Comparison of ENCODE assay signal across 8 mouse cellular contexts in genomic region chr15:77343527-77344091, GRCm38 (mm10). TPM values are rescaled to one million over a fixed set of nuclear protein-coding genes. Genes with fewer than 3 reads are reported as not detected.
DNase-seq lines count a peak whose midpoint lies in the region.

No protein-coding gene starts in this region.

- peaks cover 5% of the 10 kb centered on the region; the same call in 1 of the 2 replicates for H3K27me3 ChIP-seq in hindbrain, embryonic 10.5 days (ENCODE audit: insufficient read depth, poor library complexity, severe bottlenecking)

- H3K36me3 ChIP-seq in hindbrain, embryonic 10.5 days, result no peaks in the 10 kb centered on the region

- WGBS in hindbrain, embryonic 10.5 days, result 10% methylated on average over 13 of the region's 13 CpGs

- no peaks in the 10 kb centered on the region for H3K9me3 ChIP-seq in hindbrain, embryonic 10.5 days

- peak; percentile 79 to 95 for DNase-seq in adrenal gland, adult (ENCODE audit: inconsistent age in 2 of 2, low spot score in 1 of 2)
- DNase-seq in cerebellum, adult 8-10 months, result peak; percentile 74
- peak; percentile 83 for DNase-seq in forelimb bud, embryonic 11.5 days (ENCODE audit: low read depth, low spot score)
- DNase-seq in hindbrain, embryonic 10.5 days (ENCODE audit: low spot score), result peak; percentile 89
- peak; percentile 65 to 70 for DNase-seq in layer of hippocampus, postnatal 25 days (ENCODE audit: extremely low spot score in 1 of 2, low spot score in 1 of 2)
- DNase-seq in lung, postnatal 4 days, result peak; percentile 86 to 88
- peak; percentile 66 to 79 for DNase-seq in right cerebral cortex, postnatal 10 days (ENCODE audit: low spot score in 2 of 2)
- no peak for DNase-seq in c-Kit-positive CD71-positive TER-119-positive erythroid progenitor cells, embryonic 14.5 days (ENCODE audit: low spot score)

- H3K4me3 ChIP-seq in hindbrain, embryonic 10.5 days, result peak overlapping the region; percentile 37

- H3K27ac ChIP-seq in hindbrain, embryonic 10.5 days, result peak overlapping the region; percentile 89

- peaks cover 52% of the 10 kb centered on the region for H3K4me1 ChIP-seq in hindbrain, embryonic 10.5 days (replicated peaks)

RNA-seq across cellular contexts. Expression of gene Rbfox2, which starts 36.8 kb away (rescaled TPM):
- polyA plus RNA-seq in hindbrain, embryonic 10.5 days (2016; fragmentation: Nextera tagmentation; extraction: Ambion mirVana), result 50.6 and 77.8 TPM in 2 replicates
- 100 to 1,000 TPM; 220 to 233 TPM for total RNA-seq in layer of hippocampus, postnatal 25 days (2021)

RNA-seq across cellular contexts. Expression of gene Apol7a, which starts 55.3 kb away (rescaled TPM):
- not detected in 2 replicates for polyA plus RNA-seq in hindbrain, embryonic 10.5 days (2016; fragmentation: Nextera tagmentation; extraction: Ambion mirVana)
- not detected for total RNA-seq in layer of hippocampus, postnatal 25 days (2021)
